Mouse (Mus musculus) liver, embryonic 14.5 days (tissue): ENCODE results near the gene Ankrd34a. TPM values are rescaled to one million over a fixed set of nuclear protein-coding genes. Genes with fewer than 3 reads are reported as not detected.

Experiments used
- ATAC-seq: fragments of 200-750 bp; cut with Nextera tagmentation; 2 replicates; pipeline ENCODE4 v1.8.0; 2017; ENCODE audit warnings: moderate number of reproducible peaks, mild to moderate bottlenecking, moderate library complexity; ENCODE audit not compliant: insufficient read depth
- DNase-seq, 3 experiments: peaks; one replicate each; pipeline ENCODE4 v3.0.0-alpha.2; 2012 to 2013; ENCODE audit warnings: low read depth in 3 of 3, low spot score in 3 of 3
- H3K27ac ChIP-seq: fragments of 300-500 bp; sonication (generic); 2 replicates; pipeline ENCODE4 v1.5.1; 2014; ENCODE audit warnings: moderate library complexity, mild to moderate bottlenecking, control low read depth, inconsistent platforms
- H3K27me3 ChIP-seq: fragments of 300-500 bp; sonication (generic); 2 replicates; pipeline ENCODE4 v1.6.1; 2014; ENCODE audit warnings: mild to moderate bottlenecking, low read length, moderate library complexity; ENCODE audit not compliant: control insufficient read depth, insufficient read depth
- H3K36me3 ChIP-seq: fragments of 300-500 bp; sonication (generic); replicated peaks from 2 replicates; pipeline ENCODE4 v1.6.1; 2014; ENCODE audit warnings: low read depth; ENCODE audit not compliant: control insufficient read depth, insufficient read depth
- H3K4me1 ChIP-seq, 2 experiments: fragments of 200-500 bp in 1 of 2; fragments of 300-500 bp in 1 of 2; sonication (generic) in 1 of 2; replicated peaks; 2 replicates each; pipeline ENCODE4 v1.6.1; 2012 to 2014; ENCODE audit warnings: antibody characterized with exemption in 1 of 2, inconsistent platforms in 1 of 2, low read length in 1 of 2; ENCODE audit not compliant: control insufficient read depth in 2 of 2, insufficient read depth in 2 of 2
- H3K4me2 ChIP-seq: fragments of 300-500 bp; sonication (generic); 2 replicates; pipeline ENCODE4 v1.6.1; 2014; ENCODE audit warnings: low read depth, mild to moderate bottlenecking, control low read depth, moderate library complexity
- H3K4me3 ChIP-seq, 2 experiments: fragments of 200-500 bp in 1 of 2; fragments of 300-500 bp in 1 of 2; sonication (generic) in 1 of 2; 2 replicates each; pipeline ENCODE4 v1.5.1; 2012 to 2014; ENCODE audit warnings: low read depth in 2 of 2, low read length in 2 of 2, mild to moderate bottlenecking in 2 of 2, control low read depth in 1 of 2, inconsistent platforms in 1 of 2, moderate library complexity in 1 of 2; ENCODE audit not compliant: insufficient read depth in 1 of 2
- H3K9ac ChIP-seq: fragments of 300-500 bp; sonication (generic); replicated peaks from 2 replicates; pipeline ENCODE4 v1.6.1; 2014; ENCODE audit warnings: mild to moderate bottlenecking, control low read depth, moderate library complexity
- H3K9me3 ChIP-seq: fragments of 300-500 bp; sonication (generic); 2 replicates; pipeline ENCODE4 v1.6.1; 2016; ENCODE audit warnings: low read length, mixed read lengths; ENCODE audit not compliant: control insufficient read depth
- CTCF ChIP-seq: IDR thresholded peaks from 2 replicates; pipeline ENCODE4 v1.5.1; 2016; ENCODE audit warnings: antibody characterized with exemption, low read depth, control low read depth
- EP300 ChIP-seq: IDR thresholded peaks from 2 replicates; pipeline ENCODE4 v1.6.1; 2016; ENCODE audit warnings: antibody characterized with exemption, low read depth
- WGBS: fragments of 180-500 bp; shearing (Covaris S2); extraction: QIAGEN DNeasy Blood & Tissue Kit; methylation state at CpG from one replicate; pipeline ENCODE4 v1.1.7; 2014; ENCODE audit not compliant: insufficient replicate concordance; 5-methylcytosine and 5-hydroxymethylcytosine counted together
- polyA plus RNA-seq, 2 experiments: library from polyadenylated mRNA; depleted of rRNA in 1 of 2; stranded (reverse) in 1 of 2; unstranded in 1 of 2; fragments of >200 nt; fragmentation: Nextera tagmentation in 1 of 2; extraction: Ambion mirVana in 1 of 2; gene quantifications; 2 replicates each; pipeline versions ENCODE4 v1.2.1 to v1.2.3; 2012 to 2014

The Ankrd34a gene
- polyA plus RNA-seq, 2 experiments: 0.08 TPM; not detected in 1

DNA sequence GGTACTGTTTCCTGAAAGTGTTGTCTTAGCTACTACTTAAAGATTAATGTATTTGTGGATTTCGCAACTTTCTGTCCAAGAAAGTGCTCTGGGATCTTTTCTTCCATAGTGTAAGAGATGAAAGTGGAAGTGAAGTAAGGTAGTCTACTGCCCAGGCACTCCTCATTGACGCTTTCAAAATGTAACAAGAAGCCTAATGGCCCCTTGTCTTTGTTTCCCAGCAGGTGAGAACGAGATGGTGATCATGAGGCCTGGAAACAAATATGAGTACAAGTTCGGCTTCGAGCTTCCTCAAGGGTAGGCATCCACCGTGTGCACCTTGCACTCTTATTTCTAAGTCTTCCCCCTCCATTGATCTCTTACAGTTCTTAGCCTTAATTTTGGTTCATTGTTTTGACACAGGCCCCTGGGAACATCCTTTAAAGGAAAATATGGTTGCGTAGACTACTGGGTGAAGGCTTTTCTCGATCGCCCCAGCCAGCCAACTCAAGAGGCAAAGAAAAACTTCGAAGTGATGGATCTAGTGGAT lies 37.7 kb upstream of the Ankrd34a start:
- peaks cover 15% of the 10 kb centered on the region for H3K36me3 ChIP-seq
- DNase-seq (no peak), ATAC-seq (no peak)
- H3K9me3 ChIP-seq: no peaks in the 10 kb centered on the region
- WGBS: 9% methylated on average over 10 of the region's 10 CpGs
- peak overlapping the region; percentile 97 for H3K9ac ChIP-seq
- H3K4me2 ChIP-seq: peak overlapping the region; percentile 99
- TF ChIP-seq EP300 (no peak), CTCF (no peak)
- H3K4me3 ChIP-seq: peak overlapping the region; percentile 89 to 99
- H3K27me3 ChIP-seq: no peaks in the 10 kb centered on the region
- peaks cover 10 to 16% of the 10 kb centered on the region in 2 experiments for H3K4me1 ChIP-seq
- H3K27ac ChIP-seq: peak overlapping the region; percentile 90

DNA sequence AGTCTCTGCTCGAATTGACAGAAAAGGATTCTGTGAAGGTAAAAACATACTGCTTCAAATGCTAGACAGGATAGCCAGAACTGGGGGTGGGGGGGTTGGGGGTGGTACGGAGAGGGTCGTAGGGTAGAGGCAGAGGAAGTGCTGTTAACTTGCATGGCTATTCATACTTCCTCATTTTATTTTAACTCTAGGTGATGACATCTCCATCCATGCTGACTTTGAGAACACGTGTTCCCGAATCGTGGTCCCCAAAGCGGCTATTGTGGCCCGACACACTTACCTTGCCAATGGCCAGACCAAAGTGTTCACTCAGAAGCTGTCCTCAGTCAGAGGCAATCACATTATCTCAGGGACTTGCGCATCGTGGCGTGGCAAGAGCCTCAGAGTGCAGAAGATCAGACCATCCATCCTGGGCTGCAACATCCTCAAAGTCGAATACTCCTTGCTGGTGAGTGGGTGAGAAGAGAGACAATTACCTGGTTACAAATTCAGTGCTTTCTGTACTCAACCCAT lies 37.0 kb upstream of the Ankrd34a start:
- H3K9me3 ChIP-seq: no peaks in the 10 kb centered on the region
- 12% methylated on average over 12 of the region's 12 CpGs for WGBS
- peak overlapping the region; percentile 97 for H3K9ac ChIP-seq
- peak overlapping the region; percentile 99 for H3K4me2 ChIP-seq
- peaks cover 15 to 22% of the 10 kb centered on the region in 2 experiments for H3K4me1 ChIP-seq
- H3K36me3 ChIP-seq: peaks cover 15% of the 10 kb centered on the region
- H3K27ac ChIP-seq: peak overlapping the region; percentile 21; the same call in 1 of the 2 replicates
- ATAC-seq (no peak), DNase-seq (no peak)
- H3K27me3 ChIP-seq: no peaks in the 10 kb centered on the region
- H3K4me3 ChIP-seq: peak overlapping the region; percentile 89 to 99
- TF ChIP-seq EP300 (no peak), CTCF (no peak)

DNA sequence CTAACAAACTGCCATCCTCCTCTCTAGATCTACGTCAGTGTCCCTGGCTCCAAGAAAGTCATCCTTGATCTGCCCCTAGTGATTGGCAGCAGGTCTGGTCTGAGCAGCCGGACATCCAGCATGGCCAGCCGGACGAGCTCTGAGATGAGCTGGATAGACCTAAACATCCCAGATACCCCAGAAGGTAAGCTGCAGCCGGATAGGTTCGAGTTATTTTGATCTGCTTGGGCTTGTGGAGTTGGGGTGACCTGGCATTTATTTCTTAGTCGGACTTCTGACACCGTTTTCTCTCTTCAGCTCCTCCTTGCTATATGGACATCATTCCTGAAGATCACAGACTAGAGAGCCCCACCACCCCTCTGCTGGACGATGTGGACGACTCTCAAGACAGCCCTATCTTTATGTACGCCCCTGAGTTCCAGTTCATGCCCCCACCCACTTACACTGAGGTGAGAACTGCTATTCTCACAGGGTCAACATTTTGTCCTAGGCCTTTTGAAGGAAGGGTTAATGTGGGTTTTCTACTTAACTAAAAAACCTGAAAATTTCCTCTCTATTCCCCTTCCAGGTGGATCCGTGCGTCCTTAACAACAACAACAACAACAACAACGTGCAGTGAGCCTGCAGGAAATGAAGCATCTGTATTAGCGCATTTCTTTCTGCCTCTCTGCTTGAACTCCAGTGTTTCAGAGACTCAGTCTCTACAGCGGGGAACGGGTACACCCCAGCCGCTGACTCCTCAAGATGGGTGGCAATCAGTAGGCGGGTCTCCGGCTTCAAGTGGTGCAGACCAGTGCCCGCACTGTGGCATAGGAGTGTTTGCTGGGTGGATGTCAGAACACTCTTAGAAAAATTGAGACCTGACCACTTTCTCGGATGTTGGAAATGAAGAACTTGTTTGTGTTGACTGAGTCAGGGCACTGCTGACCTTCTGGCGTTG lies 36.3 kb upstream of the Ankrd34a start:
- WGBS: 47% methylated on average over 23 of the region's 23 CpGs
- peak overlapping the region; percentile 97 for H3K9ac ChIP-seq
- H3K4me2 ChIP-seq: peak overlapping the region; percentile 99
- TF ChIP-seq EP300: no peak
- TF ChIP-seq CTCF: no peak
- no peaks in the 10 kb centered on the region for H3K27me3 ChIP-seq
- ATAC-seq (no peak), DNase-seq (no peak)
- no peaks in the 10 kb centered on the region for H3K9me3 ChIP-seq
- peaks cover 15% of the 10 kb centered on the region for H3K36me3 ChIP-seq
- H3K27ac ChIP-seq: peak overlapping the region; percentile 21; the same call in 1 of the 2 replicates
- H3K4me3 ChIP-seq: peak overlapping the region; percentile 89 to 99
- H3K4me1 ChIP-seq: peaks cover 17 to 27% of the 10 kb centered on the region in 2 experiments

DNA sequence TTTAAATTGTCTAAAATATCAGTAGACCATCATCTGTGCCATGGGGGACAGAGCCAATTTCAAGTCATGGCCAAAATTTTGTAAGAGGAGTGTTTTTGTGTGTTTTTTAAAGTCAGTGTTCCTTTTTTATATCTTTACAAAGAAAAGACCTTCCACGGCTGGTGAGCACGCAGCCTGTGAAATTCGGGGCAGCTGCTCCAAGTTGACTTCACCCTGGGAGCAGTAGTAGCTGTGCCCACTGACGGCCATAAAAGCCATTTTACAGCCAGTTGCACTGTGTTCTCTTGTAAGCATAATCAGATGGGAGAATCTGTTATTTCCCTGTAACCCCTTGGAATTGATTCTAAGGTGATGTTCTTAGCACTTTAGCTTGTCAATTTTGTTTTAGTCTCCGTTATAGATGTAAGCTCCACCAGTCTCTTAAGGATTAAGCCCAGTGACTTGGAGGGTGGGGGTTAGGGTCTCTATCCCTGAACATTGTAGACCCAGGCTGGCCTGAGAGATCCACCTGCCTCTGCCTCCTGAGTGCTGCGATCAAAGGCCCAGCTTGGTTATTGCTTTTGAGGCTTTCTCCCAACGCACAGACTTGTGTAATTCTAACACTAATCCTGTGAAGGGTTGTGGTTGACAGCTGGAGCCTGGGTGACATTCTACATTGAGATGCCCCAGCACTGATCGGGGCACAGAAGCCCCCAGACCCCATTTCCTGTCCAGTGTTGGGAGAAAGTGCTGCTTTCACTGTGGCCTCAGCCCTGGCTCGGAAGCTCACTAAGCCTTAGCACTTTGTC lies 35.4 kb upstream of the Ankrd34a start:
- DNase-seq: no peak
- H3K4me1 ChIP-seq: peaks cover 17 to 33% of the 10 kb centered on the region in 2 experiments
- H3K27ac ChIP-seq: no peak overlapping the region; the same call in 1 of the 2 replicates
- H3K4me2 ChIP-seq: peak overlapping the region; percentile 99
- peak overlapping the region; percentile 89 to 99 for H3K4me3 ChIP-seq
- H3K27me3 ChIP-seq: no peaks in the 10 kb centered on the region
- WGBS: 59% methylated on average over 9 of the region's 9 CpGs
- H3K36me3 ChIP-seq: peaks cover 15% of the 10 kb centered on the region
- no peak for TF ChIP-seq CTCF
- TF ChIP-seq EP300: no peak
- no peak overlapping the region for H3K9ac ChIP-seq
- ATAC-seq: no peak
- H3K9me3 ChIP-seq: no peaks in the 10 kb centered on the region
